Mouse (Mus musculus) bone marrow macrophage, adult 2 months (primary cell): ENCODE results near the gene Ddx3x.

Experiments
- CTCF ChIP-seq: IDR thresholded peaks from 2 replicates; pipeline ENCODE4 v1.5.1; 2012; ENCODE audit warnings: low read depth, mild to moderate bottlenecking, low read length, moderate library complexity
- POLR2A ChIP-seq: IDR thresholded peaks from 2 replicates; pipeline ENCODE4 v1.6.1; 2012; ENCODE audit warnings: mild to moderate bottlenecking, low read depth, low read length, borderline replicate concordance

DNA sequence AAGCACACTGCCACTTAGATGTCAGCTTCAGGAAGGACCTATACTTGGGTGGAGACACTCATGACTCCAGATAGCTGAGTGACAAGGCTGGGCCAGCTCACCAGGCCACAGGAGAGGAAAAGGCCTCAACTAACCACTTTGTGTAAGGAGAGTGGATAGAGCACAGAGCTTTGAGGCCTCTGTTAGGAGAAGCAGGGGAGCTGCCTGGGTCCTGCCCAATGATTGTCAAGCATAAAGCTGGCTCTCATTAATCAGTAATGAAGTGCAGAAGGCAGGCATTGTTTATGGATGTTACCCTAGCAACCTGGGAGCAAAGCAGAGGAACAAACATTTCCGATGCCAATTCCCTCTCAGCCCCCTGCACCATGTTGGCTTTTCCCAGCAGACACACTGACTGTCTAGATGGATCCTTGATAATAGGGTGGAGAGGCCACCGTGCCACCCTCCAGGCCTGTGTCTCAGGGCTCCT is 44.6 kb upstream of the Ddx3x start:
- TF ChIP-seq CTCF (no peak), POLR2A (no peak)
